Mouse (Mus musculus) lung, embryonic 16.5 days (tissue): ENCODE measurements around the gene Eef2kmt. TPM values are rescaled to one million over a fixed set of nuclear protein-coding genes. Genes with fewer than 3 reads are reported as not detected.

Source experiments
- ATAC-seq: fragments of 200-750 bp; cut with Nextera tagmentation; 2 replicates; pipeline ENCODE4 v1.8.0; 2017; ENCODE audit warnings: low read depth, mild to moderate bottlenecking, moderate library complexity
- H3K27ac ChIP-seq: fragments of 300-500 bp; sonication (generic); 2 replicates; pipeline ENCODE4 v1.5.1; 2014; ENCODE audit warnings: mild to moderate bottlenecking, control low read depth, low read length
- H3K27me3 ChIP-seq: fragments of 300-500 bp; sonication (generic); 2 replicates; pipeline ENCODE4 v1.6.1; 2014; ENCODE audit warnings: low read depth, low read length, mixed read lengths; ENCODE audit not compliant: control insufficient read depth, insufficient read depth
- H3K36me3 ChIP-seq: fragments of 300-500 bp; sonication (generic); 2 replicates; pipeline ENCODE4 v1.6.1; 2014; ENCODE audit warnings: low read length; ENCODE audit not compliant: control insufficient read depth, insufficient read depth
- H3K4me1 ChIP-seq: fragments of 300-500 bp; sonication (generic); replicated peaks from 2 replicates; pipeline ENCODE4 v1.6.1; 2014; ENCODE audit warnings: low read length, mixed read lengths; ENCODE audit not compliant: control insufficient read depth, insufficient read depth
- H3K4me2 ChIP-seq: fragments of 300-500 bp; sonication (generic); 2 replicates; pipeline ENCODE4 v1.6.1; 2014; ENCODE audit warnings: low read depth, low read length, control low read depth
- H3K4me3 ChIP-seq: fragments of 300-500 bp; sonication (generic); 2 replicates; pipeline ENCODE4 v1.5.1; 2014; ENCODE audit warnings: mild to moderate bottlenecking, low read length, control low read depth
- H3K9ac ChIP-seq: fragments of 300-500 bp; sonication (generic); 2 replicates; pipeline ENCODE4 v1.6.1; 2014; ENCODE audit warnings: low read length, control low read depth
- H3K9me3 ChIP-seq: fragments of 300-500 bp; sonication (generic); 2 replicates; pipeline ENCODE4 v1.6.1; 2016; ENCODE audit warnings: low read length; ENCODE audit not compliant: control insufficient read depth
- WGBS: fragments of 180-500 bp; shearing (Covaris S2); extraction: QIAGEN DNeasy Blood & Tissue Kit; methylation state at CpG from one replicate; pipeline ENCODE4 v1.1.7; 2014; 5-methylcytosine and 5-hydroxymethylcytosine counted together
- polyA plus RNA-seq: library from polyadenylated mRNA; unstranded; fragments of >200 nt; fragmentation: Nextera tagmentation; extraction: Ambion mirVana; gene quantifications from 2 replicates; pipeline ENCODE4 v1.2.1, GENCODE M21; 2015

The Eef2kmt gene
- polyA plus RNA-seq, 1 experiment from 2014 or later = 24.8 TPM

- 1% methylated on average over 27 of the region's 27 CpGs for WGBS
- no peaks in the 10 kb centered on the region for H3K27me3 ChIP-seq
- H3K27ac ChIP-seq = peak overlapping the region; percentile 78
- H3K4me1 ChIP-seq = peaks cover 11% of the 10 kb centered on the region
- ATAC-seq = no peak
- H3K9me3 ChIP-seq = no peaks in the 10 kb centered on the region
- H3K4me3 ChIP-seq = peak overlapping the region; percentile 80
- peak overlapping the region; percentile 77 for H3K4me2 ChIP-seq
- H3K9ac ChIP-seq = peak overlapping the region; percentile 79
- no peaks in the 10 kb centered on the region for H3K36me3 ChIP-seq
Measured at GRCm38 (mm10) chr16:5255081-5255740, 572 bp downstream of the Eef2kmt start.

GRCm38 (mm10) chr16:5254346-5255025, 1.3 kb downstream of the Eef2kmt start:
- H3K9ac ChIP-seq = peak overlapping the region; percentile 79
- H3K9me3 ChIP-seq = no peaks in the 10 kb centered on the region
- peaks cover 11% of the 10 kb centered on the region for H3K4me1 ChIP-seq
- no peaks in the 10 kb centered on the region for H3K27me3 ChIP-seq
- H3K27ac ChIP-seq = peak overlapping the region; percentile 78
- H3K4me3 ChIP-seq = peak overlapping the region; percentile 80
- H3K36me3 ChIP-seq = peaks cover under 1% of the 10 kb centered on the region; the same call in 1 of the 2 replicates
- peak; percentile 60 for ATAC-seq
- 3% methylated on average over 15 of the region's 15 CpGs for WGBS
- peak overlapping the region; percentile 77 for H3K4me2 ChIP-seq

DNA sequence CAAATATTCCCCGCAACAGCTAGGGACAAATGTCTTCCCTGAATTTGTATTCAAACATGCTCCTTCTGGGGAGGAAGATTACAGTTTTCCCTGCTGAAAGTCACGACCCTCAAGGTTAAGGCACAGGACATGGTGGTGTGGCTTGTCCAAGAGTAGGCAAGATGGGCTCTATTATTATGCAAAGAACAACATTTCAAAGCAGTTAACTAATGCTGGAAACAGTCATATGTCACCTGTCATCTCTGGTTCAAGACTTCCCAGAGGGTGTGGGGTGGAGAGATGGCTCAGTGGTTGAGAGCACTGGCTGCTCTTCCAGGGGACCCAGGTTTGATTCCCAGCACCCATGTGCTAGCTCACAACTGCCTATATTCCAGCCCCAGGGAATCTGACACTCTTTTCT, 3.5 kb downstream of the Eef2kmt start:
- Histone ChIP-seq H3K9ac (no peak overlapping the region), H3K4me2 (no peak overlapping the region), H3K27ac (no peak overlapping the region), H3K9me3 (no peaks in the 10 kb centered on the region), H3K36me3 (peaks cover 11% of the 10 kb centered on the region), H3K27me3 (no peaks in the 10 kb centered on the region), H3K4me3 (no peak overlapping the region), H3K4me1 (peaks cover 11% of the 10 kb centered on the region)
- ATAC-seq = no peak
- WGBS = 79% methylated on average over 2 of the region's 2 CpGs

- no peaks in the 10 kb centered on the region for H3K27me3 ChIP-seq
- H3K4me2 ChIP-seq = no peak overlapping the region
- no peak overlapping the region for H3K27ac ChIP-seq
- peaks cover 13% of the 10 kb centered on the region for H3K36me3 ChIP-seq
- H3K4me3 ChIP-seq = no peak overlapping the region
- peaks cover 11% of the 10 kb centered on the region for H3K4me1 ChIP-seq
- ATAC-seq = no peak
- no peak overlapping the region for H3K9ac ChIP-seq
- 79% methylated on average over 3 of the region's 3 CpGs for WGBS
- no peaks in the 10 kb centered on the region for H3K9me3 ChIP-seq
Measured at GRCm38 (mm10) chr16:5250891-5251290, 4.9 kb downstream of the Eef2kmt start.

- Histone ChIP-seq H3K4me1 (no peaks in the 10 kb centered on the region), H3K4me2 (no peak overlapping the region), H3K4me3 (no peak overlapping the region), H3K9me3 (no peaks in the 10 kb centered on the region), H3K27ac (no peak overlapping the region), H3K27me3 (no peaks in the 10 kb centered on the region), H3K36me3 (peaks cover 32% of the 10 kb centered on the region), H3K9ac (no peak overlapping the region)
- 29% methylated on average over 7 of the region's 7 CpGs for WGBS
- ATAC-seq = peak; percentile 84
Measured at GRCm38 (mm10) chr16:5244411-5244810, 11.4 kb downstream of the Eef2kmt start.

DNA sequence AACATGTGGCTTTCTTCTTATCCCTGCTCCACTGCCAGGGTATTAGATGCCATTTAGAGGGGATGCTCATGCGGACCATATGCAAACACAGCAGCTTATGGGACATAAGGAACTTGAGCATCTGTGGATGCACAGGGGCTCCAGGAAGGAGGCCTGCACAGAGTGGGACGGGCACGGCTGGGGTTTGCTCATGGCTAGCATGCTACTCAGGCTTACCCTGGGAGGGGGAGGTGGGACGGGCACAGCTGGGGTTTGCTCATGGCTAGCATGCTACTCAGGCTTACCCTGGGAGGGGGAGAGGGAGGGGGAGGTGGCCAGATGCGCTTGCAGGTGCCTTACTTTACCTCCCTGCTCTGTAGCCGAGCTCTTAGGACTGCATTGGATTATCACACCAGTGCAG, 12.9 kb downstream of the Eef2kmt start:
- Histone ChIP-seq H3K27me3 (no peaks in the 10 kb centered on the region), H3K9ac (no peak overlapping the region), H3K9me3 (no peaks in the 10 kb centered on the region), H3K4me1 (no peaks in the 10 kb centered on the region), H3K36me3 (peaks cover 27% of the 10 kb centered on the region), H3K4me3 (no peak overlapping the region), H3K27ac (no peak overlapping the region), H3K4me2 (no peak overlapping the region)
- 93% methylated on average over 6 of the region's 6 CpGs for WGBS
- no peak for ATAC-seq

DNA sequence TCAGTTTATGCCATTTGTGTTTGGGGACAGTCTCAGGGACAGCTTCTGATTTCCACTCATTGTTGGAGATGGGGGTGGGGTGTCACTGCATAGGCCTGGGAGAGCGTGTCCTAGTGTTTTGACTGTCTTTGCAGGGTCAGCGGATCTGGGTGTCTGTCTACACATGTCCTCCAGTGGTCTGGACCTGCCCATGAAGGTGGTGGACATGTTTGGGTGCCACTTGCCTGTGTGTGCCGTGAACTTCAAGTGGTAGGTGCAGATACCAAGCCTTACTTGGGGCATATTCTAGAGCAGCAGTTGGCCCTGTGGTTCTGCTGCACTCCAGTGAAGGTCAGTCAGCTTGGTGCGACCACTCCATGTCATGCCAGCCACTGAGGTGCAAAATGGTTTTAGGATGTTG, 13.4 kb downstream of the Eef2kmt start:
- Histone ChIP-seq H3K27ac (no peak overlapping the region), H3K4me1 (no peaks in the 10 kb centered on the region), H3K9me3 (no peaks in the 10 kb centered on the region), H3K4me3 (no peak overlapping the region), H3K27me3 (no peaks in the 10 kb centered on the region), H3K4me2 (no peak overlapping the region), H3K9ac (no peak overlapping the region), H3K36me3 (peaks cover 26% of the 10 kb centered on the region)
- WGBS = 89% methylated on average over 4 of the region's 4 CpGs
- no peak for ATAC-seq

GRCm38 (mm10) chr16:5233418-5234313, 22.1 kb downstream of the Eef2kmt start, which contains the start of gene Alg1:
Alg1 (plus strand) TSS chr16:5233621.
- Histone ChIP-seq H3K27ac (peak within 1 kb of the TSS; percentile 38), H3K9me3 (no peaks in the 10 kb centered on the region), H3K9ac (peak within 1 kb of the TSS; percentile 79), H3K36me3 (no peaks in the 10 kb centered on the region; the same call in 1 of the 2 replicates), H3K4me1 (peaks cover 9% of the 10 kb centered on the region; the same call in 1 of the 2 replicates), H3K4me3 (peak within 1 kb of the TSS; percentile 80), H3K27me3 (no peaks in the 10 kb centered on the region), H3K4me2 (peak within 1 kb of the TSS; percentile 81)
- peak; percentile 97 for ATAC-seq
- WGBS = 2% methylated on average over 47 of the region's 47 CpGs

DNA sequence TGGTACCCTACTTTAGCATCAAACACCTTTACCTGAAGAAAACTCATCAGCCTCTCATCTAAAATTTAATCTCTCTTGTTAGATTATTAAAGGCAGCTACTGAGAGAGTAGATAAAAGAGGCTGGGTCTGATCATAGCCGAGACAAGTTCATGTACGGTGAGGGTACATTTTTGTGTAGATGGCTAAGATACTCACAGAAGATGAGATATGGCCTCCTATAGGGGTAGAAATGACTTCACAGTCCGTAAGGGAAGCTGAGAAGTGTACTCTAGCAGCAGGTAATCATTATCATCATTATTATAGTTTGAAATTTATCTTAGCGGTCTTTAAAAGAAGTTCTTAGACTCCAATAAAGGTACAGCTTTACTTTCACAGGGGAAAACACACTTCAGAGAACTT, 22.8 kb downstream of the Eef2kmt start:
- Histone ChIP-seq H3K4me3 (peak overlapping the region; percentile 80), H3K36me3 (no peaks in the 10 kb centered on the region; the same call in 1 of the 2 replicates), H3K9ac (no peak overlapping the region), H3K27me3 (no peaks in the 10 kb centered on the region), H3K4me2 (peak overlapping the region; percentile 37), H3K9me3 (no peaks in the 10 kb centered on the region), H3K27ac (peak overlapping the region; percentile 23; the same call in 1 of the 2 replicates), H3K4me1 (peaks cover 9% of the 10 kb centered on the region; the same call in 1 of the 2 replicates)
- peak; percentile 18 for ATAC-seq
- 61% methylated on average over 4 of the region's 4 CpGs for WGBS
